Mouse (Mus musculus): ENCODE results near the gene Epha4. TPM values are rescaled to one million over a fixed set of nuclear protein-coding genes. Genes with fewer than 3 reads are reported as not detected.

Gene Epha4
- polyA plus RNA-seq, 1 experiment from 2014 or later, result 28.8 TPM

- ATAC-seq (replicated peaks; ENCODE audit: insufficient number of reproducible peaks, low FRiP score, low TSS enrichment, low read depth) (no peak), DNase-seq (ENCODE audit: low spot score) (no peak)
- Histone ChIP-seq H3K27ac (replicated peaks; ENCODE audit: low read depth, low read length) (no peak overlapping the region), H3K9ac (replicated peaks; ENCODE audit: low read length) (no peak overlapping the region), H3K4me3 (ENCODE audit: low read depth, low read length) (no peak overlapping the region), H3K4me2 (ENCODE audit: low read depth, low read length) (no peak overlapping the region), H3K36me3 (replicated peaks; ENCODE audit: control insufficient read depth, insufficient read depth, low read depth, low read length) (no peaks in the 10 kb centered on the region), H3K9me3 (replicated peaks; ENCODE audit: control insufficient read depth, low read length) (no peaks in the 10 kb centered on the region), H3K27me3 (ENCODE audit: control insufficient read depth, insufficient read depth, low read length) (no peaks in the 10 kb centered on the region), H3K4me1 (ENCODE audit: control insufficient read depth, insufficient read depth, low read length) (no peaks in the 10 kb centered on the region)
- 82% methylated on average over 7 of the region's 7 CpGs for WGBS
These were observed 56.0 kb downstream of the Epha4 start for GRCm38 (mm10) chr1:77458751-77459385.

DNA sequence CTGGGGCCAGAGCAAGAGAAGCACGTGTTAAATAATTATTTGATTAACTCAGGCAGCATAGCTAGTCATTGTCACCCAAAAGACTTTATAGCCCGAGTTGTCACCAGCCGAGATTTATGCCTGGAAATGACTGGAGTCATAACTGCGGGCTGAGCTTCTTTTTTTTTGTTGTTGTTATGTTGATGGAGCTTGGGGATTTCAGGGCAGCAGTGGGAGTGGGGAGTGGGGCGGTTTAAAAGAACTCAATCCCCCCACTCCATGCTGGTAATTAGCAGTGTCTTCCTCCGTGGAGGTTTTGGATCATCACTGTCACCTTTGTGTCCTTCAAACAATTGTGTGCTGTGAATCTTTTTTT is 57.5 kb downstream of the Epha4 start:
- H3K4me1 ChIP-seq (ENCODE audit: control insufficient read depth, insufficient read depth, low read length), result no peaks in the 10 kb centered on the region
- H3K9me3 ChIP-seq (replicated peaks; ENCODE audit: control insufficient read depth, low read length), result no peaks in the 10 kb centered on the region
- H3K9ac ChIP-seq (replicated peaks; ENCODE audit: low read length), result no peak overlapping the region
- H3K36me3 ChIP-seq (replicated peaks; ENCODE audit: control insufficient read depth, insufficient read depth, low read depth, low read length), result no peaks in the 10 kb centered on the region
- H3K27ac ChIP-seq (replicated peaks; ENCODE audit: low read depth, low read length), result no peak overlapping the region
- DNase-seq (ENCODE audit: low spot score) (no peak), ATAC-seq (replicated peaks; ENCODE audit: insufficient number of reproducible peaks, low FRiP score, low TSS enrichment, low read depth) (no peak)
- no peaks in the 10 kb centered on the region for H3K27me3 ChIP-seq (ENCODE audit: control insufficient read depth, insufficient read depth, low read length)
- no peak overlapping the region for H3K4me3 ChIP-seq (ENCODE audit: low read depth, low read length)
- 48% methylated on average over 6 of the region's 6 CpGs for WGBS
- H3K4me2 ChIP-seq (ENCODE audit: low read depth, low read length), result no peak overlapping the region

DNA sequence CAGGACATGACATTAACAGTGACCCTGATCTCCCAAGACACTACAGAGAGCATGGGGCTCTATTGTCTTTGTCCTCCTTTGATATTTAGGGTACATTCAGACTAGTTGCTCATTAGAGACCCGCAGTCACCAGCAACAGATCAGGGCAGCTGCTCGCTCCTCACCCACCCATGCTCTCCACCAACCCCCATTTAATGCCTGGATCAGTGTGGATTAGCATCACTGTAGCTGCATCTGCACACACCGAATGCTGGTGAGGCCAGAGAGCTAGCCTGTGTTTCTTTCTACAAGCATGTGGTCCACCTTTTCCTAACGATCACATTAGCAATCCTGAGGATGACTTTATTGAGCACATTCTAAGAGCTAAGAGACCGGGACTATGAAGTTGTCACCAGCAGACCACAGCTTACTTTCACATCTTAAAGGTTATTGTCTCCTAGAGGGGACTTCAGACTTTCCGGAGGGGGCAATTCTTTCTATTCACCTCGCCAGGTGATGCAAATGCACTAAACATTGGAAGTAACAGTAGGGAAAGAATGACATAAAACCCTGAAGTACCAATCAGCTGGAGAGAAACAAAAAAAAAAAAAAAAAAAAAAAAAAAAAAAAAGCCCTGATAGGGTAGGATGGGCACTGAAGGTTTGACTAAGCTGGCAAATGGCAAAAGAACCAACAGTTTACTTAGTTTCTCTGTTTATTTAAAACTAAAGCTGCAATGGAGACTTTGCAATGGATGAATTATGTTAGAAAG is 58.0 kb downstream of the Epha4 start:
- no peaks in the 10 kb centered on the region for H3K27me3 ChIP-seq (ENCODE audit: control insufficient read depth, insufficient read depth, low read length)
- 50% methylated on average over 7 of the region's 7 CpGs for WGBS
- no peaks in the 10 kb centered on the region for H3K9me3 ChIP-seq (replicated peaks; ENCODE audit: control insufficient read depth, low read length)
- H3K36me3 ChIP-seq (replicated peaks; ENCODE audit: control insufficient read depth, insufficient read depth, low read depth, low read length), result no peaks in the 10 kb centered on the region
- no peak overlapping the region for H3K27ac ChIP-seq (replicated peaks; ENCODE audit: low read depth, low read length)
- H3K4me1 ChIP-seq (ENCODE audit: control insufficient read depth, insufficient read depth, low read length), result no peaks in the 10 kb centered on the region
- H3K4me3 ChIP-seq (ENCODE audit: low read depth, low read length), result no peak overlapping the region
- H3K9ac ChIP-seq (replicated peaks; ENCODE audit: low read length), result no peak overlapping the region
- DNase-seq (ENCODE audit: low spot score) (no peak), ATAC-seq (replicated peaks; ENCODE audit: insufficient number of reproducible peaks, low FRiP score, low TSS enrichment, low read depth) (no peak)
- no peak overlapping the region for H3K4me2 ChIP-seq (ENCODE audit: low read depth, low read length)

DNA sequence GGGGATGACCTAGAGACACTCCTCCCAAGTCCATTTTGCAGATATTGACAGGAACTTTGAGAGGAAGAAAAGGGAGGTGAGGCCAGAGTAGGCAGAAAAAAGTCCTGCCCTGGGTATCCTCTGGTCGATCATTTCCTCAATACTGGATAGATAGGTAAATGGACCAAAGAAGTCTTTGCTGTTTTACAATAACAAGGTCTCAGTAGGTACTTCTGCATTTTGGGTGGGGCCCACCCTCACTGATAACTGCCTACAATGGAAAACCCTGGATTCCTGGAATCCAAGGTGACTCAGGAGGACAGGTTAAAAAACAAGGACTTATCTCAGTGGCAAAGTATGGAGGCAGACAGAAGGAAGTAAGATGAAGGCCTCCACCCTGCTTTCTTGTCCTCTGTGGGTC is 61.1 kb downstream of the Epha4 start:
- WGBS, result 88% methylated on average over 1 of the region's 1 CpGs
- no peak for DNase-seq (ENCODE audit: low spot score)
- no peaks in the 10 kb centered on the region for H3K27me3 ChIP-seq (ENCODE audit: control insufficient read depth, insufficient read depth, low read length)
- no peaks in the 10 kb centered on the region for H3K9me3 ChIP-seq (replicated peaks; ENCODE audit: control insufficient read depth, low read length)
- no peaks in the 10 kb centered on the region for H3K36me3 ChIP-seq (replicated peaks; ENCODE audit: control insufficient read depth, insufficient read depth, low read depth, low read length)
- no peak overlapping the region for H3K27ac ChIP-seq (replicated peaks; ENCODE audit: low read depth, low read length)
- no peak overlapping the region for H3K4me3 ChIP-seq (ENCODE audit: low read depth, low read length)
- no peak overlapping the region for H3K4me2 ChIP-seq (ENCODE audit: low read depth, low read length)
- ATAC-seq (replicated peaks; ENCODE audit: insufficient number of reproducible peaks, low FRiP score, low TSS enrichment, low read depth), result no peak
- no peaks in the 10 kb centered on the region for H3K4me1 ChIP-seq (ENCODE audit: control insufficient read depth, insufficient read depth, low read length)
- no peak overlapping the region for H3K9ac ChIP-seq (replicated peaks; ENCODE audit: low read length)

- H3K27me3 ChIP-seq (ENCODE audit: control insufficient read depth, insufficient read depth, low read length), result no peaks in the 10 kb centered on the region
- WGBS, result 89% methylated on average over 3 of the region's 3 CpGs
- no peaks in the 10 kb centered on the region for H3K4me1 ChIP-seq (ENCODE audit: control insufficient read depth, insufficient read depth, low read length)
- no peak overlapping the region for H3K4me2 ChIP-seq (ENCODE audit: low read depth, low read length)
- H3K9ac ChIP-seq (replicated peaks; ENCODE audit: low read length), result no peak overlapping the region
- no peak overlapping the region for H3K27ac ChIP-seq (replicated peaks; ENCODE audit: low read depth, low read length)
- H3K4me3 ChIP-seq (ENCODE audit: low read depth, low read length), result no peak overlapping the region
- H3K36me3 ChIP-seq (replicated peaks; ENCODE audit: control insufficient read depth, insufficient read depth, low read depth, low read length), result no peaks in the 10 kb centered on the region
- H3K9me3 ChIP-seq (replicated peaks; ENCODE audit: control insufficient read depth, low read length), result no peaks in the 10 kb centered on the region
- no peak for ATAC-seq (replicated peaks; ENCODE audit: insufficient number of reproducible peaks, low FRiP score, low TSS enrichment, low read depth)
- DNase-seq (ENCODE audit: low spot score), result no peak
These were observed 62.2 kb downstream of the Epha4 start for GRCm38 (mm10) chr1:77452721-77453120.

GRCm38 (mm10) chr1:77451541-77451940 is 63.3 kb downstream of the Epha4 start:
- no peak overlapping the region for H3K27ac ChIP-seq (replicated peaks; ENCODE audit: low read depth, low read length)
- no peak overlapping the region for H3K4me2 ChIP-seq (ENCODE audit: low read depth, low read length)
- no peak overlapping the region for H3K9ac ChIP-seq (replicated peaks; ENCODE audit: low read length)
- H3K9me3 ChIP-seq (replicated peaks; ENCODE audit: control insufficient read depth, low read length), result no peaks in the 10 kb centered on the region
- no peak for ATAC-seq (replicated peaks; ENCODE audit: insufficient number of reproducible peaks, low FRiP score, low TSS enrichment, low read depth)
- H3K36me3 ChIP-seq (replicated peaks; ENCODE audit: control insufficient read depth, insufficient read depth, low read depth, low read length), result no peaks in the 10 kb centered on the region
- H3K4me1 ChIP-seq (ENCODE audit: control insufficient read depth, insufficient read depth, low read length), result no peaks in the 10 kb centered on the region
- H3K4me3 ChIP-seq (ENCODE audit: low read depth, low read length), result no peak overlapping the region
- no peaks in the 10 kb centered on the region for H3K27me3 ChIP-seq (ENCODE audit: control insufficient read depth, insufficient read depth, low read length)
- no peak for DNase-seq (ENCODE audit: low spot score)
- WGBS, result 88% methylated on average over 3 of the region's 3 CpGs

GRCm38 (mm10) chr1:77450201-77450600 is 64.7 kb downstream of the Epha4 start:
- Histone ChIP-seq H3K27me3 (ENCODE audit: control insufficient read depth, insufficient read depth, low read length) (no peaks in the 10 kb centered on the region), H3K27ac (replicated peaks; ENCODE audit: low read depth, low read length) (no peak overlapping the region), H3K4me2 (ENCODE audit: low read depth, low read length) (no peak overlapping the region), H3K9ac (replicated peaks; ENCODE audit: low read length) (no peak overlapping the region), H3K4me1 (ENCODE audit: control insufficient read depth, insufficient read depth, low read length) (no peaks in the 10 kb centered on the region), H3K36me3 (replicated peaks; ENCODE audit: control insufficient read depth, insufficient read depth, low read depth, low read length) (no peaks in the 10 kb centered on the region), H3K4me3 (ENCODE audit: low read depth, low read length) (no peak overlapping the region), H3K9me3 (replicated peaks; ENCODE audit: control insufficient read depth, low read length) (no peaks in the 10 kb centered on the region)
- 70% methylated on average over 3 of the region's 3 CpGs for WGBS
- ATAC-seq (replicated peaks; ENCODE audit: insufficient number of reproducible peaks, low FRiP score, low TSS enrichment, low read depth) (no peak), DNase-seq (ENCODE audit: low spot score) (no peak)

DNA sequence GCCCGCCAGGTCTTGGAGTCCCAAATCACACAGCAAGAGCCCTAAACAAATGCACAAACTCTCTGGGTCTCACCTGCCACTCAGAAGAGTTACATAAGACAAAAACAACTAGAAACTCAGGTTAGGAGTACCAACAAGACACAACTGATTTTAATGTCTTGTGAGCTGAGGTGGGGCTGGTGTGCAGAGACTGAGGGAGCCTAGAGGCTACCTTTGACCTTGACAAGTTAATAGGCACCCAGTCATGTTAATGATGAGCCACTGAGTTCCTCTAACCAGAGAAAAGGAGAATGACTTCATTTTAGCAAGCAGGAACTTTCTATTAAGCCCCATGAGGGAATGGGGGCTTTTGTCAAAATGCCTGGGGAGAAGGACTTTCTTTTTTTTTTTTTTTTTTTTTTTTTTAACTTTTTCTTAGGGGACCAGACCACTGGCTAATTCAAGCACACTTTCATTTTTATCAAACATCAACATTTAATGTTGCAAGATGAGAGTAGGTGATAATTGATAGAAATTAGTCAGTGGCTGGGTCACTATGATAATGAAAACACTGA is 67.8 kb downstream of the Epha4 start:
- Histone ChIP-seq H3K27ac (replicated peaks; ENCODE audit: low read depth, low read length) (no peak overlapping the region), H3K9ac (replicated peaks; ENCODE audit: low read length) (no peak overlapping the region), H3K36me3 (replicated peaks; ENCODE audit: control insufficient read depth, insufficient read depth, low read depth, low read length) (no peaks in the 10 kb centered on the region; the same call in 1 of the 2 replicates), H3K27me3 (ENCODE audit: control insufficient read depth, insufficient read depth, low read length) (no peaks in the 10 kb centered on the region), H3K9me3 (replicated peaks; ENCODE audit: control insufficient read depth, low read length) (no peaks in the 10 kb centered on the region), H3K4me2 (ENCODE audit: low read depth, low read length) (no peak overlapping the region), H3K4me1 (ENCODE audit: control insufficient read depth, insufficient read depth, low read length) (no peaks in the 10 kb centered on the region), H3K4me3 (ENCODE audit: low read depth, low read length) (no peak overlapping the region)
- no peak for ATAC-seq (replicated peaks; ENCODE audit: insufficient number of reproducible peaks, low FRiP score, low TSS enrichment, low read depth)
- DNase-seq (ENCODE audit: low spot score), result no peak
- 90% methylated on average over 1 of the region's 1 CpGs for WGBS

All from embryonic facial prominence, embryonic 11.5 days (tissue).